Mouse (Mus musculus) layer of hippocampus, adult 2 months (tissue): ENCODE results near the gene Trp53i13. TPM values are rescaled to one million over a fixed set of nuclear protein-coding genes. Genes with fewer than 3 reads are reported as not detected.
A peak's percentile ranks its signal among the peaks of the same experiment; 100 is the strongest.

ENCODE experiments used
- DNase-seq, 2 experiments: peaks; one replicate each; pipeline ENCODE4 v3.0.0; 2022; ENCODE audit warnings: low spot score in 2 of 2
- H3K27ac ChIP-seq: fragments of 200-600 bp; 2 replicates; pipeline ENCODE4 v1.8.1; 2022
- H3K4me3 ChIP-seq: fragments of 200-600 bp; 2 replicates; pipeline ENCODE4 v1.8.1; 2022; ENCODE audit warnings: mild to moderate bottlenecking
- CTCF ChIP-seq: fragments of 200-600 bp; conservative IDR thresholded peaks from 2 replicates; pipeline ENCODE4 v1.8.1; 2022; ENCODE audit warnings: antibody characterized with exemption, mild to moderate bottlenecking, moderate library complexity
- total RNA-seq, 2 experiments: library from RNA; stranded (reverse); gene quantifications; 2 replicates each; pipeline ENCODE4 v1.2.3; 2021

The Trp53i13 gene
- total RNA-seq, 2 experiments from 2014 or later = 5.7 to 7.4 TPM

DNA sequence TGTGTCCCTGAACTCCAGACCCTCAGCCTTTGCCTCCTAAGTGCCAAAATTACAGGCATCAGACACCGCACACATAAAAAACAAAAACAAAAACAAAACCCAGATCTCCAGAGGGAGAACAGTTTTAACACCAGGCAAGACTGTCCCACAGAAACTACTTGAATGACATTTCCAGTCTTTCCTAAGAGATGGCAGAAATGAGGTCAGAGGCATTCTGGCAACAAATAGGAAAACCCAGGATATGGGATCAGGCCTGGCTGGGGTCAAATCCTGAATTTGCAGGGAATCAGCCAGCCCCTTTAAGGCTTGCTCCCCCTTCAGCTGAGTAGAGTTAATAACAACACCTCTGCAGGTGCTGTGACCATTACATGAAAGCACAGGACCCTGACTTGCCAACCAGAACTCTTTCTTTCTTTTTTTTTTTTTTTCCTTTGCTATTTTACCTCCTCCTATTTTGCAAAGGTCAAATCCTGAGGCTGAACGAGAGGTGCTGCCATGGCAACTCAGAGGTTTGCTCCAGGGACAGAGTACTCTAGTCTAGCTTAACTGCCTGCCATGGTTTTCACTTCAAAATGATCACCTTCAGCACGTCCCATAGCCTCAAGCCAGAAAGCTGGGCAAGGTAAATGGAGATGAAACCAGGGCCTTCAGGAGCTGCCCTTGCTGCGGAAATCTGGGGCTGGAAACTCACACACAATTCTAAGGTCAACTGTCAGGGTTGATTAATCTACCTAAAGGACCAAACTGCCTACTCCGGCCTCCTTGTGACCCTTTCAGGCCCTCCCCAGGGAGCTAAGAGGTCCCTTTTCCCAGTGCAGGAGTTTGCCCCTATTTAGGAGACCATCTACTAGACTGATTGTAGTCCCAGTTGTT, 1.0 kb upstream of the Trp53i13 start:
- no peak overlapping the region for H3K4me3 ChIP-seq
- no peak for TF ChIP-seq CTCF
- H3K27ac ChIP-seq = no peak overlapping the region
- no peak for DNase-seq

DNA sequence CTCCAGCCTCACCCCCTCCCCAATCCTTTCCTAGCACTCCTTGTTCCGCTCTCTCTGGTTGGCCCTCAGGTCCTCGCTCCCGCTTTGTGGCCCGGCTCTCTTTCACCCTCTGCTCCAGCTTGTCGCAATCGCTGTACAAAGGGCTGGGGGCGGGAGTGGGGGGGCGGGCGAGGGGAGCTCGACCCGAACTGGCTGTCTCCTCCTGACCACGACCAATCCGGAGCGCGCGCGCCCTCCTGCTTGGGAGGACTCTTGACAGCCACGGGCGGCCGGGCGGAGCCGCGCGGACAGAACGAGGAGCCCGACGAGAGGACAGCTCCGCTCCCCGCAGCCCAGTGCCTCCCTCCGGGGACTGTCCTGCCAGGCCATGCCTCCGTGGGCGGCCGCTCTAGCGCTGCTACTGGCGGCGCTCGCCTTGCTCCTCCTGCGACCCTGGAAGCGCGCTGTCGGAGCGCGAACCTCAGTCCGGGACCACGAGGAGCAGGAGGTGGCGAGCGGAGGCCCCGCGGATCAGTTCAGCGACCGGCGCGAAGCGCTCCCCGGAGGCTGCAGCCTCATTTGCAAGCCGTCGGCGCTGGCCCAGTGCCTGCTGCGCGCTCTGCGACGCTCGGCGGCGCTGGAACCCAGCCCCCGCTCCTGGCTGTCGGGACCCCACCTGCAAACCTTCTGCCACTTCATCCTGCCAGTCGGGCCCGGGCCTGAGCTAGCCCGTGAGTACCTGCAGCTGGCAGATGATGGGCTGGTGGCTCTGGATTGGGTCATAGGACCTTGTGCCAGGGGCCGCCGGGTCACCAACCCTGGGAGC, 746 bp downstream of the Trp53i13 start, which contains the start of gene Abhd15:
Abhd15 (plus strand) TSS at position 290 of the 805 bp plus-strand sequence.
- Histone ChIP-seq H3K27ac (peak within 1 kb of the TSS; percentile 61; the same call in 1 of the 2 replicates), H3K4me3 (peak within 1 kb of the TSS; percentile 61)
- no peak for DNase-seq
- TF ChIP-seq CTCF = no peak

DNA sequence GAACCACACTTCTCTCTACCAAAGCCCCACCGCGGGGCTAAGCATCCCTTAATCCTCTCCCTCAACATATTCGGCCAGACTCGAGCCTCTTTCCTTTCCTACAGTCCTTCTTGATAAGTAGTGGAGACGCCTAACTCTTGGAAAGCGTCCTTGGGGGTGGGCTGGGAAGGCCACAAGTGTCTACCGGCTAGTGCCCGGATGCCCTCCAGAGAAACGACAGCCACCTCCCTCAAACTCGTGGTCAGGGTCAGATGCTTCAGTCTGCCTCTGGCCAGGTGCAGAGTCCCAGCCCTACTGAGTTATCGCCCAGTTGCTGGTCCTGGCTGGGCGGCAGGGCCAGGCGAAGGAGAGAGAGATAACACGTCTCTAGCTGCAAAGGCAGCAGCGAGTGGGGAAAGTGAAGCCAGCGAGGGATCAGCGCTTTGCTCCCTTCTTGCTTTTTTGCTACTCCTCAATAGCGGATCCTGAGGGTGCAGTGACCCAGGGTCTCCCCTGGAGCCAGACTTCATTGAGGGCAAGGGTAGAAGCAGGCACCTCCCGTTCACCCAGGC, 1.4 kb downstream of the Trp53i13 start:
- Histone ChIP-seq H3K27ac (no peak overlapping the region; the same call in 1 of the 2 replicates), H3K4me3 (peak overlapping the region; percentile 61)
- no peak for TF ChIP-seq CTCF
- DNase-seq = no peak

DNA sequence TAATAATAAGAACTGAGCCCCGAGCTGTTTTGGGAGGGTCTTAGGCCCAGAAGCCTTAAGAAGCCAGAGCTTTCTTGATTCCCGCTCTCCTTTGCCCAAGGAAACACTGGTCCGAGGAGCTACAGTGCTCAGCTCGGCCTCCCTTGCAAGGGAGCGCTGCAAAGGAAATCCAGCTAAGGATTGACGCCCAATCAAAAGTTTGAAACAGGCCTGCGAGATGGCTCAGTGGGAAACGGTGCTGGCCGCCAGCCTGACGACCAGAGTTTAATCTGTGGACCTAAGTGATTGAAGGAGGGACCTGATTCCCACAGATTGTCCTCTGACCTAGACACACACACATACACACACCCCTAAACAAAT, 2.0 kb downstream of the Trp53i13 start:
- peak overlapping the region; percentile 56 for H3K4me3 ChIP-seq
- peak overlapping the region; percentile 67; the same call in 1 of the 2 replicates for H3K27ac ChIP-seq
- no peak for DNase-seq
- no peak for TF ChIP-seq CTCF

DNA sequence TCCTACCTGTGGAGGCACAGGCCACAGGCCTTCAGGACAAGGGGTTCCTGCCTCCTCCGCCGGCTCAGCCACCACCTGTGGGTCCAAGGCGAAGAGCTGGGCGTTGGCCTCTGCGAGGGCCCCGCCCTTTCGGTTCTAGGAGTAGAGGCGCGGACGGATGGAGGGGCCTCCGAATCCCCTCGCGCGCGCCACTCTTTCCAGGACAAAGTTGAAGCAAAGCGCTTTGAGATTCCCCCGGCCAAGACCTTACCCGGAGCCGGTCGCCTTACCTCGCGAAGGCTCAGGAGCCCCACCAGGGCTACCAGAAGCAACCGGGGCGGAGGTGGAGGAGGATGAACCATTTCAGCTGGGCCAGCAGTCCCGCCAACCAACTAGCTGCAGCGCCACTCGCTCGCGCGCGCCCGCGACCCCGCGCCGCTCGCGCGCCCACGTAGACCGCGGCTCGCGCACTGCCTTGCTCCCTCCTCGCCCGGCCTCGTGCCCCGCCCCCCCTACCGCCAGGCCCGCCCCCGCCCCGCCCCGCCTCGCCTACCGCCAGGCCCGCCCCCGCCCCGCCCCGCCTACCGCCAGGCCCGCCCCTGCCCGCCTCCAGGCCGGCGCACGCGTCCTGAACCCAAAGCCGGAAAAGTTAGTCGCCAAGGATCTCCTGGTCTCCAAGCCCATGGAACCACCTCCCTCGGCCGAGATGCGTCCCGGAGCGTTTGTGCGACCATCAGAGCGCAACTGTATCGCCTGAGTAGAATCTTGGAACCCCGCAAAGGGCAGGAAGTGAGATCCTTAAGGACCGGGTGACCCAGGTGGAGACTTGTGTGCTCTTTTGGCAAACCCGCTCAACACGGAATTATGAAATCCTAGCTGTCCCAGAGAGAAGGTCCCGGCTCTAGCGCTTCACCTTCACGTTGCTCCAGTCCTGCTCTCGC, 2.6 kb downstream of the Trp53i13 start:
- no peak; the same call in 1 of the 2 replicates for TF ChIP-seq CTCF
- peak in 1 of 2 experiments; percentile 64 for DNase-seq
- peak overlapping the region; percentile 80 for H3K27ac ChIP-seq
- H3K4me3 ChIP-seq = peak overlapping the region; percentile 79

DNA sequence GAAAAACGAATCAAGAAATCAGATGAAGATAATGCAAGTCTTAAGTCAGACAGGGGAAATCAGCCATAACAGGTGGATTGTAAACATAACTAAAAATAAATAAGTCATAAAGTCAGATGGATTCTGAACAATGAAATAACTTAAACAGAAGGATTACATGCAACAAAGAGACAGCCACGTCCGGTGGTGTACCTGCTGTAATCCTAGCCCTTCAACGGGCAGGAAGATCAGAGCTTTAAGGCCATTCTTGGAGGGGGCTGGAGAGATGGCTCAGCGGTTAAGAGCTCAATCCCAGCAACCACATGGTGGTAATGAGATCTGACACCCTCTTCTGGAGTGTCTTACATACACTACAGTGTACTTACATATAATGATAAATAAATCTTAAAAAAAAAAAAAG, 4.4 kb downstream of the Trp53i13 start:
- Histone ChIP-seq H3K4me3 (no peak overlapping the region), H3K27ac (no peak overlapping the region)
- no peak for TF ChIP-seq CTCF
- DNase-seq = no peak

DNA sequence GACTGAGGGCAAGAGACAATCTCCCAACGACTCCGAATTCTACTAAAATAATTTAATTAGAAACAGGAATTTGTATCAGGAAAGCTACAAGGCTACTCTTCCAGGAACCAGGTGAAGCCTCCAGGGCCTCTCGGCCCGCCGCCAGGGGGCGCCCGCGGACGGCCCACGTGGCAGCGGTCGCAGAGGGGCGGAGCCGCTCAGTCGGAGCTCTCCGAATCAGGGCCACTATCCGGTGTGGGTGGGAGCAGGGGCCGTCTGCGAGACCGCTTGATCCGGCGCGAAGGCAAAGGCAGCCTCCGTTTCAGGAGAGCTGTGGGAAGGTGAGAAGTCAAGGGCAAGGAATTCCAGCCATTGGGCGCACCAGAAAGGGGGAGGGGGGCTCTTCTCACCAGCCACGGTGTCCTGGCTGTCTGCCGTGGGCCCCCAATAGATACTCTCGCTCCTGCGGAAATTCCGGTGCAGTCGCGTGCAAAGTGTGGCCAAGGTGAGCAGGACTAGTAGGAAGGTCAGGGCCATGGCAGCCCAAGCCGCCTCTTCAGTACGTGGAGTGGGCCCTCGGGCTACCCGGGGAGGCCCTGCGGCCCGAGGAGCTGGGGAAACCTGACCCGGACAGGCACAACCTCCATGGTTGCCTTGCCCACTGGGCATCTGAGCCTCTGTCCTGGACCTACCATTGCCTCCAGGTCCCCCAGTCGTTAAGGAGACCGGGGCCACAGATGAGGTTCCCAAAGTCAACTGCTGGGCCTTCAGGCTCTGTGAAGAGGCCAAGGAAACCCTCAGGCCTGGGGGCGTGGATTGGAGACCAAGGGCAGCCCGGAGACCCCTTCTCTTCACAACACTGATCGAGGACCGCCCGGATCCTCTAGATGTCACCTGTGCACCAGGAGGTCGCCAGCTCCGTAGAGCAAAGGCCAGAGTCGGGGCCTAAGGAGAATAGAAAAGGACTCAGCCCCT, 7.4 kb downstream of the Trp53i13 start:
- H3K27ac ChIP-seq = peak overlapping the region; percentile 85
- TF ChIP-seq CTCF = peak; percentile 100

DNA sequence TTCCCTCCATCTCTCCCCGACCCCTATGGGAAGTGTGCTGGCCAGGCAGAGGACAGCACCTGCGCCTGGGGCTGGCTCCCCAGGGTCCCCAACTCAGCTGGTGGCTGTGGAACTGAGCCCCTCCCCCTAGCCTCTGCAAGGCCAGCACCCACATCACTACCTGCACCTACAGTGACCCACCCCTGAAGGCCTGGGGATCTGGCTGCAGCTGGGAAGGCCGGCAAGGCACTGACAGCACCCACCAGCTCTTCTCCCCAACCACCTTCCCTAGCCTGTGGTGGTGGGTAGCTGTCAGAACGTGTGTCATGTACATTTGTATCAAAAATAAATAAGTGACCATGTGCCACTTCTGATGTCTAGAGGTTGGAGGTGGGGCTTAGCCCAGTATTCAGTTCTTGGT, 8.4 kb downstream of the Trp53i13 start:
- Histone ChIP-seq H3K27ac (no peak overlapping the region; the same call in 1 of the 2 replicates), H3K4me3 (no peak overlapping the region)
- DNase-seq = no peak
- TF ChIP-seq CTCF = no peak

More for the DNA sequence above, 7.4 kb downstream of the Trp53i13 start:
- peak; percentile 84 to 91 for DNase-seq
- peak overlapping the region; percentile 62 for H3K4me3 ChIP-seq

DNA sequence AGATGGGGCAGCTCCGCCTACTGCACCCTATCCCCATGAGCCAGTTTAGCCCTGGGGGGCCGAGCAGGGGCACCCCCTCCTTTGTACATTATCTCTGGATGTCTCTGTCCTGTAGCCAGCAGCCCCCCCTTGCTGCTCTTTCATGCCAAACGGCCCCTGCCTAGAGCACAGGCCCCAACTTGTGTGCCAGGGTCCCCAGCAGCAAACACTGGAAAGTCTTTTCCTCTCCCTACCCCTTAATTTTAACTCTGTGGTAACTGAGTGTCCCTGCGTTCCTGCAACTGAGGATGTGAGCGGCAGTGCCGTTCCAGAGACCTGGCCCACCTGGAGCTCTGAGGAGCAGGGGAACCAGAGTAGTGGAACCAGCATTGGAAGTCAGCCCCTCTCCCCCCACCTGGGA, 8.8 kb downstream of the Trp53i13 start:
- Histone ChIP-seq H3K27ac (0 out of 2 replicates have a peak overlapping the region, but pooled peaks have one; percentile 3), H3K4me3 (no peak overlapping the region)
- DNase-seq = no peak
- no peak for TF ChIP-seq CTCF

DNA sequence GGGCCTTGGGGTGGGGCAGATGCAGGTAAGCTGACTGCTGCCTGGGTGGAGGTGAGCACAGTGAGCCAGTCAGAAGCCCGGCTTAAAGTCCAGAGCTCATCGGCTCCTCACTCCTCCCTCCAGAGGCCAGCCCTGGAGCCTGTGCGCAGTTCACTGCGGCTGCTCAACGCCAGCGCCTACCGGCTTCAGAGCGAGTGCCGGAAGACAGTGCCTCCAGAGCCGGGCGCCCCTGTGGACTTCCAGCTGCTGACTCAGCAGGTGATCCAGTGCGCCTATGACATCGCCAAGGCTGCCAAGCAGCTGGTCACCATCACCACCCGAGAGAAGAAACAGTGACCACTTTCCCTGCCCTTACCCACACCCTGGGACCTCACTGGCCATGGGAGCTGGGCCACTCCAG, 9.5 kb downstream of the Trp53i13 start:
- H3K4me3 ChIP-seq = no peak overlapping the region
- H3K27ac ChIP-seq = no peak overlapping the region
- DNase-seq = no peak
- TF ChIP-seq CTCF = no peak
